ENCODE assay signal across 23 mouse cellular contexts in the genomic region with DNA sequence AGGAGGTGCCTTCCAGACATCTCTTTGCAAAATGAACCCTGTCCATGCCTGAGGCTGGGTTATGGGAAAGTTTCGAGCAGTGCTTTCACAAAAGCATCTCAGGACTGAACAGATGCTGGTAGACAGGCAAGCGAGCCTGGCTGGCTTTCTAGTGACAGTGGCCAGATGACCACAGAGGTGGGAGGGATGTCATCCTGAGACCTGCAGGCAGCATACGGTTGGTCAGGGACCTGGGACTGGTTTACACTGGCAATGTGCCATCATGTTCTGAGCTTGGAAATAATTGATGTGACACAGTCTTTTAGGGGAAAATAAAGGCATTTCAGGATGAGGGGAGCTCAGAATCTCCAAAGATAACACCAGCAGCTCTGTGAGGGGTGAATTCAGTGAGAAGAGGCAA. TPM values are rescaled to one million over a fixed set of nuclear protein-coding genes. Genes with fewer than 3 reads are reported as not detected.
"Had no signal": no experiment of that assay in that cellular context is flagged by ENCODE, and none has a peak within 500 bp of the region (broad histone marks: within the 10 kb centered on the region; RNA-seq: fewer than 3 reads in every experiment).

No protein-coding gene starts in this region.

- H3K4me1 ChIP-seq: stomach, embryonic 15.5 days had no signal

- H3K9ac ChIP-seq: limb, embryonic 12.5 days; liver, embryonic 14.5 days; stomach, embryonic 15.5 days had no signal

- H3K9me3 ChIP-seq: limb, embryonic 12.5 days; stomach, embryonic 15.5 days had no signal

- H3K27ac ChIP-seq: limb, embryonic 12.5 days; liver, embryonic 14.5 days; stomach, embryonic 15.5 days had no signal

- H3K27me3 ChIP-seq: stomach, embryonic 15.5 days had no signal

- H3K4me3 ChIP-seq: limb, embryonic 12.5 days; stomach, embryonic 15.5 days had no signal

- H3K4me2 ChIP-seq: limb, embryonic 12.5 days; stomach, embryonic 15.5 days had no signal

- DNase-seq: kidney, postnatal 14 days; lung, adult 18-20 months; lung, postnatal 36 days; right cerebral cortex, postnatal 14 days; thymus, adult 2 months; thymus, postnatal 25 days had no signal

- ATAC-seq: midbrain, embryonic 16.5 days had no signal

- H3K36me3 ChIP-seq: limb, embryonic 12.5 days; stomach, embryonic 15.5 days had no signal

RNA-seq across cellular contexts. Expression of gene Vmn1r1, which starts 59.3 kb away (rescaled TPM):
- total RNA-seq: layer of hippocampus, adult 8-10 months; layer of hippocampus, postnatal 14 days; left cerebral cortex, adult 18-20 months; left cerebral cortex, postnatal 14 days; liver, adult 2 months; megakaryocyte progenitor cell, adult 5-6 weeks had no signal
- polyA plus RNA-seq: kidney, embryonic 14.5 days; large intestine, adult 2 months; limb, embryonic 12.5 days; liver, adult 2 months; liver, embryonic 14.5 days; lung, embryonic 16.5 days; midbrain, embryonic 16.5 days; neural tube, embryonic 14.5 days; spleen, adult 2 months; stomach, embryonic 15.5 days; testis, adult 2 months; thymus, adult 2 months; urinary bladder, adult 2 months had no signal
